Mouse (Mus musculus) kidney, postnatal 25 days (tissue): ENCODE results near the gene Vps39.

Source experiments
- DNase-seq, 2 experiments: peaks; one replicate each; pipeline ENCODE4 v3.0.0; 2021; ENCODE audit warnings: mixed read lengths in 2 of 2

Gene Vps39

DNA sequence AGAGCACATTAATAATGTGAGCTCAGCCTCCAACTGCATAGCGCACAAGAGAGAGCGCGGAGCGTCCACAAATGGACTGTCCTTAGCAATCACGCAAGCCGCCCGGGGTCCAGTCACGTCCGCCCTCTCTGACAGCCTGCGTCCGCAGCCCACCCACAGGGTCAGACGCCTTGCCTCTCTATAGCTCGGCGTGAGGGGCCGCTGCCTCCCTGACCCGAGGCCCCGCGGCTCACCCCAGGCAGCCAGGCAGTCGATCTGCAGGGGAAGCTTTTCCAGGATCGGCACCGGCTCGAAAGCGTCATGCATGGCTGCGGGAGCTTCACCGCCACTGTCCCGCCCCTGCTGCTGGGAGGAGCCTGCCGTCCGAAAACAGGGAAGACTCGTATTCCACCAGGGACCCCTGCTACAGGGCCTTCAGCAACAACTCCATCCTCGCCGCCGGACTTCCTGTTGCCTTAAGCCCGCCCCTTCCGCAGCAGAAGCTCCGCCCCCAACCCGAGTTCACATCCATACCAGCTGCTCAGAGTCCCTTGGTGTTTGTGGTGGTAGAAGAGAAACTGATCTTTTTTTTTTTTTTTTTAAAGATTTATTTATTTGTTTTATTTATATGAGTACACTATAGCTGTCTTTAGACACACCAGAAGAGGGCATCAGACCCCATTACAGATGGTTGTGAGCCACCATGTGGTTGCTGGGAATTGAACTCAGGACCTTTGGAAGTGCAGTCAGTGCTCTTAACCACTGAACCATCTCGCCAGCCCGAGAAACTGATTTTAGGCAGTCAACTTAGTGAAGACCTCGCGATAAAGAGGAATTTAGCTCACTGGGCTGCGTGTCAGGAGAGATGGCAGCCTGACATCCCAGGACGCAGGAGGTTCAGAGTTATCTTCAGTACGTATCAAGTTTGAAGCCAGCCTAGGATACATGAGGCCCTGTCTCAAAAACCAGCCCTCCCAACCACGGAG is at the start of gene Vps39:
Gene Vps39 (minus strand): TSS at position 456 of the 965 bp plus-strand sequence.
- DNase-seq, result peak; percentile 93 to 94

DNA sequence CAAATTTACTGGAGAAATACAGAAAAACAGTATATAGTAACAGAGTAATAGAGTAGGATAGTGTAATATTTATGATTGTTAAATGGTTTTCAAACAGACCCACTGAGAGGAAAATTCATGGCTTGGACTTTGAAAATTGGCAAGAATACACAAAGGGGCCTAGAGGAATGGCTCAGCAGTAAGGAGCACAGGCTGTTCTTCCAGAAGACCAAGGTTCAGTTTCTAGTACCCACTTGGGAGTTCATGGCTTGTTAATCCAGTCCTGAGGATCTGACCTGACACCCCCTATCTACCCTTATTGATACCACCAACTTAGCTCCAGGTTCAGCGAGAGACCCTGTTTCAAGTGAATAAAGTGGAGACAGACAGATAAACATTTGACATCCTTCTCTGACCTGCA is 45.0 kb upstream of the Vps39 start:
- peak; percentile 20 to 49 for DNase-seq

DNA sequence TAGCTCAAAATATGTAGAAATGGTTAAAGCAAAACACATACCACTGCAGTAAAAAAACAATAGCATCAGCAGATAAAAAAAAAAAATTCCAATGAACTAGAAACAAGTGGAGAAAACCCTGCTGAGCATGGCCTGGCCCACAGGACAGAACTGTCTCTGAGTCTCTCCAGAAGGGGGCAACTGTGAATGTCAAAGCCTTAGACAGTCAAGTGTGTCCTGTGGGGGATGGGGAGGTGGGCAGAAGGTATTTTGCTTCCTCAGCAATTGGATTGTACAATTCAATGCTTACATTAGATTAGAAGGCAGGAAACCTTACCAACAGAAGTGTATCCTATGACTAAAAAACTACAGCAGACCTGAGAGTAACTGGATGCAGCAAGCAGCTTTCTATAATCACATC is 39.5 kb upstream of the Vps39 start:
- no peak for DNase-seq

DNA sequence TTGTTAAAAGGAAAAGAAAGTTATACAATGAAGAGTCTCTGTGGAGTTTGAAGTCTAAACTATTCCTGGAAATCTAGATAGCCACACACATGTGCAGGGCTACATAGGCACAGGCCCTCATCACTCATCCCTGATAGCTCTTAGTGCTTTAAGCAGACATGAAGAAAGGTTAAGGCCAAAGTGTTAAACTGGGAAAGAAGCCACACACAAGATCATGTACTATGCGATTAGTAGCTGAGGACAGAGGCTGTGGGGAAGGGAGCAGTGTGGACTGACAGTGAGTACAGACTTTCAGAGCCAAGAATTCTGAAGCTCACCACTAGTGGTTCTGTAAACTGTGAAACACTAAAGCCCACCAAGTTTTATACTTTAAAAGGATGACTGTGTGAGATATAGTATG is 38.0 kb upstream of the Vps39 start:
- DNase-seq, result no peak

DNA sequence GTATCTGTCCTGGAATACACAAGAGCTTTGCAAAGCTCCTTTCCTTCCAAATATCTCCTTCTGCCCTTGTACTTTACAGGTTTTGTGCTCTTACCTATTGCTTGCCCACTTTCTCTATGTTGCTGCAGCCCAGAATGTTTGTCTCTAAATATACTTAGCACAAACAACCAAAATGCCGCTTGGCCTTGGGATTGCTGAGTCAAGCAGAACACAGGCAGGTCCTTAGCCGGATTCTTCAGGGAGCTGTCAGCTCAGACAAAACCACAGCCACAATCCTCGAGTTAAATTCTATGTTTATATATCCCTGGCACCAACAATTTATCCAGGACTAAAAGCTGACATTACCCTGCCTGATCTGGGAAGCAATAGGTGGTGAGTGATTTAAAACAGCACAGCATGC is 36.4 kb upstream of the Vps39 start:
- DNase-seq, result no peak

DNA sequence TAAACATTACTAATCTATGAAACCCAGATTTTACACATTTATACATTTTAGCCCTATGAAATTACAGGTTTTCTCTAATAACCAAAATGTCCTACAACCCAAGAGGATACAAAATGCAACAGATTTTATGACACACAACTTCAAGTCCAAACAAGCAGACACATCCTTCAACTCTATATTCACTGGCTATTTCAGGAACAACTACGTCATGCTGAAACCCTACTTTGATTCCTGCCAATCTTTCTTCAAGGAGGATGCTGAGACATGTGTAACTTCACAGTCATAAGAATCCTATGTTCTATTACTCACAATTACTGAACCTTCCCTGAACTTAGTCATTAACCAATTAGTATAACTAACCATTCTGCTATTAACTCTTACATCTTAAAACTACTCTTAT is 34.4 kb upstream of the Vps39 start:
- DNase-seq, result no peak

DNA sequence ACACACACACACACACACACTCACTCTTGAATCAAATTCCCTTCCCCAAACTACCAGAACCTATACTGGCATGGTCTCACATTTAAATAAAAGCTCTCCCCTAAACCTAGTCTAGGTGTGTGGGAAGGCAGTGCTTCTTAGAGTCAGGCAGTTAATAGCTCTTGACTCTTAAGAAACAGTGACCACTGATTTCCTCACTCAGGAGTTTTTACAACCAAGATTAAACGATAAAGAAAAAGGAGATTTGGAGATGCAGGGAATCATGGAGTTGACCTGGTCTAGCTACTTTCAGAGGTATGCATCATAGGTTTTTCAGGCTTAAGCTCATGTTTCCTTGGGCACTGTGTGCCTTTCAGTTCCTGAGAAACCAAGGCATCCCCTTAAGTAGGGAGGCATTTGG is 33.3 kb upstream of the Vps39 start:
- no peak for DNase-seq

DNA sequence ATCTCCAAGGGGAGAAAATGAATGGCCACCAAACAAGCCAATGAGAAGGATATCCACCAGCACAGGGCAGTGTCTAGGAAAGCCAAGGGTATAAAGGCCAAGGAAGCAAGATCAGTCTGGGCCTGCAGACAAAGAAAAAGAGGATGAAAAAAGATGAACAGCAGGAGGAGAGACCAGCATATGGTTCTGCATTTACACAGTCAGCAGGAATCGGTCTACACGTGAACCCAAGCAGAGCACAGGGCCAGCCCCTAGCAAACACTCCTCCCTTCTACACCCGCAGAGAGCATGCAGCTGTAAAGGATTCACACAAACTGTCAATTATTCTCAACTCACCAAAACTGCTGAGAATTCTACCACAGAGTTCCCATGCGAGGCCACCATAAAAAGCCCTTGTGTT is 20.9 kb upstream of the Vps39 start:
- no peak for DNase-seq

DNA sequence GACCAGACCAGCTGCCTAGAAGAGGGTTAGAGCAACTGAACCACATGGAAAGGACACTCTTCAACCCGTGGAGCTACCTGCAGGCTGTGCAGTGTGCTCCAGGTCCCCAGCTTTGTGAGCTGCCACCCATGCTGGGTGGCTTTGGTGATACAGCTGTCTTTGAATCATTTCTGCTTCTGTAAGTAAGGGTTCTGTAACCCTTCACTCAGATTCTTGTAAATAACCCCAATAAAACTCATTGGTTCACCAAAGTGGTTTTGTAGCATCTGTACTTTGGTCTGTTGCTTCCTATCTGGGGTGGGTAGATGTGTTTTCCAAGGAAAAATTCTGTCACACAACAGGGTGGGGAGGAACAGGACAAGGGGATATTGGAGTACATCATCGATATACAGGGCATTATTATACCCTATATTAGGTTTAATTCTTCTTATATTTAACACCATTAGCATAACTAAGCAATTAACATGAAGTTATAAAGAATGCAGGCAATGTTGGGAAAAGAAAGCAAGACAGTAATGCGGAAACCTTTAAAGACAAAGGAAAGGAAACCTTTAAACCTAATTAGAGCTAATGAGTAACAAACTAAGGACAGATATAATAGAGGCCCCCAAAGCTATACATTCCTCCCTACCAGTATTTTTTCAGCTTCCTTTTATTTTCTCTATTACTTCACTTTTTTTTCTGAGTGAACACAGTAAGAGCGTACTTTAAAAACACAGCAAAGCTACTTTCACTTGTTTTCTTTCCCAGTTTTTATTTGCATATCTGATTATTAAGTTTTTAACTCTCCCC is 14.7 kb upstream of the Vps39 start:
- no peak for DNase-seq

DNA sequence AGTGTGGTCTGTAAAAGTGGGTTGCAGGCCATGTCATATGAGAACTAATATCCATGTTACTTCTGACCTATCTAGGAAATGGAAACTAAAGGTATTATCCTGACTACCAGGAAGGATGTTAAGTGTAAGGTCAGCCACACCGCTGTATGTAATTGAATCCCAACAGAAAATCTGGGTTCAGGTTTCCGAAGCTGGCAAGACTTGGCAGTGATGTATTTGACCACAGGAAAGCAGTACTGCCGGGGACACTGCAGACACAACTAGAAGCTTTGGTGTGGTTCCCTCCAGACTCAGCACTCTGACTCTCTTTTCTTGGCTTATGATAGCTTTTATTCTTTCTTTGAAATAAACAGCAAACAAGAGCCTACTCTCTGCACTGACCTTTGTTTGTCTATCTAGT is 13.6 kb upstream of the Vps39 start:
- DNase-seq, result no peak

DNA sequence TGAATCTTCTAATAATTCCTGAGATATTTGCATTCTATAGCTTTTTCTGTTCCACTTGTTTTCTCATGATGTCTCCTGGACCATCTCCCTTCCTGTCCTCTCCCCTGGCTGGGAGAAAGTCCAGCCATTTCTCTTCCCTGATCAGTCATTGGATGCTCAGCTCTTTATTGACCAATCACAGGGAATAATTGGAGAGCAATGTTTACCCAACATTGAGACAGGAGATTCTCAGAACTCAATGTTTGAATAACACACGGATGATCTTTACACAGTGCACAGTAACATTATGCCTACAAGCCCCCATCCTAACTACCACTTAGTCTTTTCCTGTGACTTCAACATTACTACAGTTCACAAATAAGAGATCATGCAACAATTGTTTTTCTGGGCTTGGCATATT is 7.5 kb upstream of the Vps39 start:
- DNase-seq, result no peak

DNA sequence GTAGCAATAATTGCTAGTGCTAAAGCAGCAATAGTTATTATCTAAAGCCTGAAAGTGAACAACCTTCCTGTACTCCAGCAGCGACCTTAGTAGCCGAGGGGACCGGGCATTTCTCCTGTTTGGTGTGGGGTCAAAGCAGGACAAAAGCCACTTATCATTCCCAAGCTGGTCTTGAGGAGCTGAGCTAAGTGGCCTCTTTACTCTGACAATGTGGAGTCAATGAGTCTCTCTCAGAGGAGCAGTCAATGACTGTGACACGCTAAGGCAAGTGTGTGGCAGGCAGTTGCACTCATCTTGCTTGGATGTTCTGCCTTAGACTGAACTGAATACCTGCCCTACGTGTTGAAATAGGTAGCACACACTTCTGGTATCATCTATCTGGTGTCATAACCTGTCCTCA is 1.6 kb downstream of the Vps39 start:
- DNase-seq, result no peak

DNA sequence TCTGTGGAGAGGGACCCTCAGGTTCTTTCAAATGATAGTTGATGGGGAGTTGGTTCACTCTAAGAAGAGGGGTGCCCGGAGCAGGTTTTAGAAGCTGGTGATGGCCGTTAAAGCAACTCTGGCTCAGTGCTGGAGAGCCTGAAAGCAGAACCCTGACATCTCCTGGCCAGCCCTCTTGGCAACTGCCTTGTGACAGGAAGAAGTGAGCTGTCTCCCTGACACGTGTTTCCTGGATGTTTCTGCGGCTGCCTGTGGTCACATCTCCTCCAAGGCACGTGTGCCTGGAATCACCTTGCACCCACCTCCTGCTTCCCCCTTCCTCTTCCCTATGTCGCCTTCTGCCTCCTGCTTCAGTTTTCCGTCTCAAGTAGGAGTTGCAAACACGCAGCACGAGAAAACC is 4.8 kb downstream of the Vps39 start:
- DNase-seq, result peak; percentile 49 to 75

DNA sequence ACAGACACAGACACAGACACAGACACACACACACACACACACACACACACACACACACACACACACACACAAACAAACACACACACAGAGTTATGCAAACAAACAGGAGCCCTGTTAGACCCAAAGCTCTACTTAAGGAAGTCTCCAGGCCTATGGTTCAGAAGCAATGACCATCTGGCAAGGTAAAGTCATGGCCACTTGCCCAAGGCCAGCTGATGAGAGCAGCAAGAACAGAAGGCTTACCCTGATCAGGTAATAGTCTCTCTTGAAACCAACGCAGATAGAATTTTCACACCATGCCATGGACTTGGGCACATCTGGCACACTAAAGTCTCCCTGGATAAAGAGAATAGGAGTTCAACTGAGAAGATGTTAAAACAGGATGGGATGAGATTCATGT is 11.2 kb downstream of the Vps39 start:
- no peak for DNase-seq

DNA sequence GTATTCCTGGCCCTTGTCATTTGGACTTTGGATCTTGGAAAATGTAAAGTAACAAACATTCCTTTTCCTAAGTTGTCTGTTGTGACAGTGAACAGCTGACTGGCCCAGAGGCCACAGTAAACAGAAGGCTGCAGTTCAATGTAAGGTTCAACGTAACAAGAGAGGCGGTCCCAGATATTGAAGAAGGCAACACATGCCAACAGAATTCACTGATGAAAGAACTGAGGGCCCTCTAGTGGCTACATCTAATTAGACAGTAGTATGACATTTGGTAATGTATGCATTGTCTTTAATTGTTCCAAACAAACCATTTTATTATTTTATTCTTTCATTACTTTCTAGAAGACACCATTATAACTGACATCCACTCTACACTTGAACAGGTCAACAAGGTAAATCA is 15.1 kb downstream of the Vps39 start:
- no peak for DNase-seq

DNA sequence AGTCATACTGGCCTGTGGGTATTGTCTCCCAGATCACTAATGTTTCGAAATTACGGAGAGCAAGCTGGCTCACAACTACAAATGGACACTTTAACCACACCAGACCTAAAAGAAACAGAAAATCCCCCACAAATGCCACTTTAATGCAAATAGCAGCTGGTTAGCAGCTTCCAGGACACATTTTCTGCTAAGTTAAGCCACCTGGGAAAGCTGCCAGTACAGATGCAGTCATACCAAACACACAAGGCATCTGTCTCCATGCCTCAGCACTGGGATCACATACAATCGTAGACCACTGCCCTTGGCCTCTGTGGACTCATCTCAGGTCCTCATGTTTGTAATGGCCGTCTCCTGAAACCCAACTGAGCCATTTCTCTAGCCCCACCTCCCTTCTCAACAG is 21.4 kb downstream of the Vps39 start:
- DNase-seq, result peak in 1 of 2 experiments; percentile 8

DNA sequence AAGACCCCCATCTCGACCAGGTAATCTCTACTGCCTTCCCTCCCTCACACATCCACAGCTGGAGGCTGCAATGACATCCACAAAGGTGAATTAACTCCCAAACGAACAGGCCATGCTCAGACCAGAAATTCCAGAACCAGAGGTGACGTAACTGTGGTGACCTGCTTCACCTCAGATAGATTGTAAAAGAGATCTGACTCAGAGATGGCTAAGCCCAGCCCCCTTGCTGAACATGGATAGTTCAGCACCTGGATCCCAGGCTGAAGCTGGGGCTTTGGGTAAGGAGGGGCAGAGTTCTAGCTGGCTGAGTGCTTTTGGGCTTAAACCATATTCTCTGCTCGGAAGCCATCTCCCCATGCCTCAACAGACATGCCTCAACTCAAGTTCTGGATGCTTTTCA is 37.9 kb downstream of the Vps39 start:
- peak in 1 of 2 experiments; percentile 18 for DNase-seq

DNA sequence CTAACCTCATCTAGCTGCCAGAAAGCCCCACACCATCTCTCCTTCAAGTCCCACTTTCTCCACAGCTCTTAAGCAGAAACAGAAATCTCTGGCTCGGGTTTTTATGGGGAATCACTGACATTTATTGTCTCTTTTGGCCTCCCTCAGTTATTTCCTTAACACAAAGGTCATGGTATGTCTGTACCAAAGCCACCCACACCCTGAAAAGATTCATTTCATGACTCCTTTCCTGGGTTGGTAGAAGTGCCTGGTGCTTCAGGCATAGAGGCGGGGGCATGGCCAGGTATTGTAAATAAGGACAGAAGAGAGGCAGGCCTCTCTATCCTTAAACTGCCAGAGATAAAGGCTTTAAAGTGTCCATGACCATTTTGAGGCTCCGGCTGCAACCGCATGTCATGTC is 38.5 kb downstream of the Vps39 start:
- peak in 1 of 2 experiments; percentile 22 for DNase-seq

DNA sequence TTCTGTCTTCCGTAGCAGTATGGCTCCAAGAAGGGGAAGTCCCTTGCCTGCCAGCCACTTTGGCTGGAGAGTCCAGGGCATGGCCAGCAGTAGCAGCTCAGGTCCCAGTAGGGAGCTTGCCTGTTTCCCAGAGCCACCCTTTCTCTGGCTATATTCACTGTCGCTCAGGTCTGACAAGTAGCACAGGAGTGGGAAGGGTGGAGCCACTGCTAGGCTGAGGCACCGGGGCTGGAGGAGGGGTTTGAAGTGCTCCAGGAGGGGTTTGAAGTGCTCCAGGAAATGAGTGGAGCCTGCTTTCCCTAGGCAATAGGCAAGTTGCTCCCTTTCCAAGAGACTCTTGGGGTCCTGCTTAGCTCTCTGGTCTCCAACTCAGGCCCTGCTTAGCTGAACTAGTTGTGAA is 39.0 kb downstream of the Vps39 start, which contains the start of gene Pla2g4f:
Gene Pla2g4f (minus strand): TSS at position 190 of the 400 bp plus-strand sequence.
- peak in 1 of 2 experiments; percentile 7 for DNase-seq

DNA sequence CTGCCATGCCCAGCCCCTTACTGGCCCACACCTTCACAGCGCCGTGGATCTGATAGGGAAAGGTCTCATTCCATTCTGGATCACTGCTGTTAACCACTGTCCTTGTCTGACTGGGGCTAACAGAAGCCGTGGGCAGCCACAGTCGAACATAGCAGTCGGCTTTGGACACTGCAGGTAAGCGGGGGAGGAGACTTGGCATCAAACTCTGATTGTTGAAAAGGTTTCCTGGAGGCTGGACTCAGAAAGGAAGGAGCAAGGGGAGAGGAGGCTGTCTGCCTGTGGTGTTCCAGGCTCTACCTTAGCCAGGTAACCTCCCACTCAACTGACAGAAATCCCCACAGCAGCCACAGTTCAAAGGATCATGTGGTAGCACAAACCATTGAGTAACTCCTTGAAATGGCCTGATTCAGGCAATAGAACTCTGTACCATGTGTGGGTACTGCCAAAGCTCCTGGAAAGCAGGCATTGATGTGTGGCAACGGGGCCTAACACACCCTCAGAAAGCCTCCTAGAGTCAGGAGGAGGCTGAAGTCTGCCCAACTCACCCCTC is 40.6 kb downstream of the Vps39 start:
- peak in 1 of 2 experiments; percentile 15 for DNase-seq

DNA sequence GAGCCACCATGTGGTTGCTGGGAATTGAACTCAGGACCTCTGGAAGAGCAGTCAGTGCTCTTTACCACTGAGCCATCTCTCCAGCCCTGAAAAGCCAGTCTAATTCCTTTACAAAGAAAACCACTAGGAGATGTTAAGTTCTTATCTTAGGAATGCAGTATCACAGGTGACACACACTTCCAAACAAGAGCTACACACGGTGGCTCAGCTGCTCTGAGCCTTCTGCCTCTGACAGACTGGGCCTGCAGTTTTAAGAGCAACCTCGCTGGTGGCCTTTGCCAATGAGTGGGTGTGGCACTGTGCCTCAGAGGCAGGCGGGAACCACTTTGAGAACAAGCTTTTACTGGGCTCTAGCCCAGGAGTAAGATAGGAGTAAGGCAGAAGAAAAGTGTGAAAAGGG is 48.8 kb downstream of the Vps39 start:
- no peak for DNase-seq

DNA sequence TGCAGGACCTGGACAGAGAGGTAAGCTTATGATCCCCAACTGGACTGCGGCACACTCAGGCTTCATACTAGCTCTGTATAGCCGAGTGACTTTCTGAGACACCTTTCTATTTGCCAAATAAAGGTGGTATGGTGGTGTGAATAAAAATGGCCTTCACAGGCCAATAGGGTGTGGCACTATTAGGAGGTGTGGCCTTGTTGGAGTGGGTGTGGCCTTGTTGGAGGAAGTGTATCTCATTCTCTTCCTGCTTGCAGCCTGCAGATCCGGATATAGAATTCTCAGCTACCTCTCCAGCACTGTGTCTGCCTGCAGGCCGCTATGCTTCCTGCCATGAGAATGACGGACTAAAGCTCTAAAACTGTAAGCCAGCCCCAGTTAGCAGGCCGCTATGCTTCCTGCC is 51.9 kb downstream of the Vps39 start:
- DNase-seq, result no peak

DNA sequence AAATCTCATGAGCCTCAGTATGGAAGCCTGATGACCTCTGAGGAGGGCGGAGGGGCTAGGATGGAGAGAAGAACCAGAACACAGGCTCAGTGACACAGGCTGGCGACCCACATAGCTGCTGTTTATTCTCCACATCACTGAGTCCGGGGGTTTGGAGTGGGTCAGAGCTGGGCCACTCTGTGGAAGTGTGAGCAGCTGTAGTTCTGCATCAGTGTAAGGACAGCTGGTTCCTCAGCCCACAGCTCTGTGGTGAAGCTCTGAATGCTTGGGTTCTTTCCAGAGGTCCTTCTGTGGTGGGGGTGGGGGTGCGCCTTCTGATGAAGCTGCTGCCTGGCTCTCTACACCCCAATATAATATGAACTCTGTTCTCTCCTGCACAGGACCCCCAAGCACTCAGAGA is 53.1 kb downstream of the Vps39 start:
- DNase-seq, result no peak

DNA sequence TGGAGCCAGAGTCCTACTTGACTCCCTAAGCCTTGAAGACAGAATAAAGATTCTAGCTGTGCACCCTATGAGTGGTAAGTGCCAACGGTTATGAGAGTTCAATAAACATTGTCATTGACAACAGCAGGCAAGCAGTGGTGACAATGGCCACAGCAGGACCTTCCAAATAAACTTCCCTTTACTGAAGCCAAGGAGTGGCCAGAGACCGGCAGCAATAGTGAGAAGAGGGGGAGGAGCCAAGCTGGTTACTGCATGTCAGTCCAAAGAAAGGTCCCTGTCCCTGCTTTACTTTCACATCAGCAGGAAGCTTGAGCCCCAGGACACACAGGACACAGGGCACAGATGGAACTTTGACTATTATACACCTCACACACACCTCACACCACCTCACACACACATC is 56.8 kb downstream of the Vps39 start:
- DNase-seq, result no peak
